Mouse (Mus musculus): ENCODE data around the gene Zfp575.
A peak's percentile ranks its signal among the peaks of the same experiment; 100 is the strongest.

- peak; percentile 39; the same call in 1 of the 2 replicates for TF ChIP-seq CTCF (IDR thresholded peaks at IDR 0.05; ENCODE audit: control insufficient read depth, insufficient read depth, low read length)
- no peak for TF ChIP-seq POLR2A (IDR thresholded peaks at IDR 0.05; ENCODE audit: borderline replicate concordance, control insufficient read depth, low read depth, low read length)
These were observed 12.0 kb upstream of the Zfp575 start for GRCm38 (mm10) chr7:24599211-24600067.
